Mouse (Mus musculus) liver, embryonic 15.5 days (tissue): ENCODE measurements around the gene Nek8. TPM values are rescaled to one million over a fixed set of nuclear protein-coding genes. Genes with fewer than 3 reads are reported as not detected.

Experiments
- ATAC-seq: fragments of 200-750 bp; cut with Nextera tagmentation; 2 replicates; pipeline ENCODE4 v1.8.0; 2017; ENCODE audit warnings: moderate number of reproducible peaks, mild to moderate bottlenecking, moderate library complexity; ENCODE audit not compliant: insufficient read depth
- H3K27ac ChIP-seq: fragments of 300-500 bp; sonication (generic); replicated peaks from 2 replicates; pipeline ENCODE4 v1.5.1; 2015; ENCODE audit warnings: mild to moderate bottlenecking, inconsistent platforms
- H3K27me3 ChIP-seq: fragments of 300-500 bp; sonication (generic); 2 replicates; pipeline ENCODE4 v1.6.1; 2015; ENCODE audit warnings: mild to moderate bottlenecking, inconsistent platforms
- H3K36me3 ChIP-seq: fragments of 300-500 bp; sonication (generic); replicated peaks from 2 replicates; pipeline ENCODE4 v1.6.1; 2015; ENCODE audit warnings: moderate library complexity, mild to moderate bottlenecking, inconsistent platforms
- H3K4me1 ChIP-seq: fragments of 300-500 bp; sonication (generic); replicated peaks from 2 replicates; pipeline ENCODE4 v1.6.1; 2015; ENCODE audit warnings: inconsistent platforms
- H3K4me2 ChIP-seq: fragments of 300-500 bp; sonication (generic); 2 replicates; pipeline ENCODE4 v1.6.1; 2015; ENCODE audit warnings: moderate library complexity, mild to moderate bottlenecking, inconsistent platforms
- H3K4me3 ChIP-seq: fragments of 300-500 bp; sonication (generic); replicated peaks from 2 replicates; pipeline ENCODE4 v1.5.1; 2015; ENCODE audit warnings: mild to moderate bottlenecking, inconsistent platforms
- H3K9ac ChIP-seq: fragments of 300-500 bp; sonication (generic); 2 replicates; pipeline ENCODE4 v1.6.1; 2015; ENCODE audit warnings: moderate library complexity, mild to moderate bottlenecking, inconsistent platforms
- H3K9me3 ChIP-seq: fragments of 300-500 bp; sonication (generic); replicated peaks from 2 replicates; pipeline ENCODE4 v1.6.1; 2016; ENCODE audit warnings: inconsistent platforms
- WGBS: fragments of 180-500 bp; shearing (Covaris S2); methylation state at CpG from one replicate; pipeline ENCODE4 v1.1.7; 2015; ENCODE audit warnings: mixed read lengths; ENCODE audit not compliant: insufficient replicate concordance; 5-methylcytosine and 5-hydroxymethylcytosine counted together
- polyA plus RNA-seq: library from polyadenylated mRNA; unstranded; fragments of >200 nt; fragmentation: Nextera tagmentation; extraction: Ambion mirVana; gene quantifications from 2 replicates; pipeline ENCODE4 v1.2.1, GENCODE M21; 2015

The Nek8 gene
- polyA plus RNA-seq, 1 experiment from 2014 or later, result 8.1 TPM

GRCm38 (mm10) chr11:78164604-78164923, 11.9 kb downstream of the Nek8 start:
- H3K9me3 ChIP-seq, result no peaks in the 10 kb centered on the region
- H3K4me2 ChIP-seq, result peak overlapping the region; percentile 99
- 0% methylated on average over 14 of the region's 14 CpGs for WGBS
- H3K9ac ChIP-seq, result peak overlapping the region; percentile 86
- H3K27me3 ChIP-seq, result no peaks in the 10 kb centered on the region
- H3K27ac ChIP-seq, result peak overlapping the region; percentile 82
- H3K36me3 ChIP-seq, result peaks cover 32% of the 10 kb centered on the region
- H3K4me3 ChIP-seq, result peak overlapping the region; percentile 73
- peaks cover 97% of the 10 kb centered on the region for H3K4me1 ChIP-seq
- no peak for ATAC-seq

GRCm38 (mm10) chr11:78163681-78164603, 12.5 kb downstream of the Nek8 start:
- H3K4me1 ChIP-seq, result peaks cover 97% of the 10 kb centered on the region
- no peak for ATAC-seq

GRCm38 (mm10) chr11:78163045-78163444, 13.4 kb downstream of the Nek8 start:
- ATAC-seq, result no peak
- Histone ChIP-seq H3K9me3 (no peaks in the 10 kb centered on the region), H3K36me3 (peaks cover 47% of the 10 kb centered on the region), H3K27ac (peak overlapping the region; percentile 82), H3K4me2 (peak overlapping the region; percentile 99), H3K9ac (peak overlapping the region; percentile 86), H3K4me1 (peaks cover 94% of the 10 kb centered on the region), H3K4me3 (peak overlapping the region; percentile 73), H3K27me3 (no peaks in the 10 kb centered on the region)
- 88% methylated on average over 2 of the region's 2 CpGs for WGBS

More at GRCm38 (mm10) chr11:78163681-78164603, 12.5 kb downstream of the Nek8 start:
- Histone ChIP-seq H3K9me3 (no peaks in the 10 kb centered on the region), H3K27me3 (no peaks in the 10 kb centered on the region), H3K4me3 (peak overlapping the region; percentile 73), H3K27ac (peak overlapping the region; percentile 82), H3K4me2 (peak overlapping the region; percentile 99), H3K36me3 (peaks cover 38% of the 10 kb centered on the region), H3K9ac (peak overlapping the region; percentile 86)
- under 1% methylated on average over 22 of the region's 22 CpGs for WGBS

- Histone ChIP-seq H3K27me3 (no peaks in the 10 kb centered on the region), H3K4me1 (peaks cover 89% of the 10 kb centered on the region), H3K4me3 (peak overlapping the region; percentile 73; the same call in 1 of the 2 replicates), H3K4me2 (peak overlapping the region; percentile 99), H3K27ac (peak overlapping the region; percentile 82), H3K9me3 (no peaks in the 10 kb centered on the region), H3K9ac (peak overlapping the region; percentile 86; the same call in 1 of the 2 replicates), H3K36me3 (peaks cover 53% of the 10 kb centered on the region)
- ATAC-seq, result no peak
- WGBS, result 73% methylated on average over 6 of the region's 6 CpGs
These were observed 14.0 kb downstream of the Nek8 start for GRCm38 (mm10) chr11:78162504-78162903.

GRCm38 (mm10) chr11:78161968-78162367, 14.5 kb downstream of the Nek8 start:
- Histone ChIP-seq H3K9ac (no peak overlapping the region), H3K4me2 (peak overlapping the region; percentile 99), H3K27ac (peak overlapping the region; percentile 82), H3K27me3 (no peaks in the 10 kb centered on the region), H3K4me1 (peaks cover 84% of the 10 kb centered on the region), H3K36me3 (peaks cover 56% of the 10 kb centered on the region), H3K9me3 (no peaks in the 10 kb centered on the region), H3K4me3 (no peak overlapping the region; the same call in 1 of the 2 replicates)
- ATAC-seq, result no peak
- WGBS, result 44% methylated on average over 4 of the region's 4 CpGs

- H3K36me3 ChIP-seq, result peaks cover 63% of the 10 kb centered on the region
- H3K4me2 ChIP-seq, result 0 out of 2 replicates have a peak overlapping the region, but pooled peaks have one; percentile 4
- H3K4me1 ChIP-seq, result peaks cover 76% of the 10 kb centered on the region
- H3K9me3 ChIP-seq, result no peaks in the 10 kb centered on the region
- ATAC-seq, result no peak
- H3K27me3 ChIP-seq, result no peaks in the 10 kb centered on the region
- WGBS, result 72% methylated on average over 14 of the region's 14 CpGs
- 0 out of 2 replicates have a peak overlapping the region, but pooled peaks have one; percentile 26 for H3K27ac ChIP-seq
- H3K4me3 ChIP-seq, result no peak overlapping the region
- H3K9ac ChIP-seq, result no peak overlapping the region
These were observed 15.3 kb downstream of the Nek8 start for GRCm38 (mm10) chr11:78161169-78161568.

GRCm38 (mm10) chr11:78160675-78161074, 15.8 kb downstream of the Nek8 start:
- H3K9ac ChIP-seq, result no peak overlapping the region
- H3K4me2 ChIP-seq, result no peak overlapping the region
- 74% methylated on average over 3 of the region's 3 CpGs for WGBS
- H3K27me3 ChIP-seq, result no peaks in the 10 kb centered on the region
- H3K36me3 ChIP-seq, result peaks cover 67% of the 10 kb centered on the region
- ATAC-seq, result no peak
- H3K4me3 ChIP-seq, result no peak overlapping the region
- H3K4me1 ChIP-seq, result peaks cover 71% of the 10 kb centered on the region
- no peak overlapping the region for H3K27ac ChIP-seq
- no peaks in the 10 kb centered on the region for H3K9me3 ChIP-seq

- Histone ChIP-seq H3K9ac (no peak overlapping the region), H3K36me3 (peaks cover 70% of the 10 kb centered on the region), H3K4me1 (peaks cover 67% of the 10 kb centered on the region), H3K4me2 (no peak overlapping the region), H3K27ac (no peak overlapping the region), H3K9me3 (no peaks in the 10 kb centered on the region), H3K27me3 (no peaks in the 10 kb centered on the region), H3K4me3 (no peak overlapping the region)
- 87% methylated on average over 18 of the region's 18 CpGs for WGBS
- ATAC-seq, result no peak
These were observed 16.3 kb downstream of the Nek8 start for GRCm38 (mm10) chr11:78160171-78160570.

- WGBS, result 81% methylated on average over 7 of the region's 7 CpGs
- H3K9me3 ChIP-seq, result no peaks in the 10 kb centered on the region
- ATAC-seq, result peak; percentile 11; the same call in 1 of the 2 replicates
- H3K4me1 ChIP-seq, result peaks cover 61% of the 10 kb centered on the region
- no peak overlapping the region for H3K9ac ChIP-seq
- H3K27ac ChIP-seq, result peak overlapping the region; percentile 41; the same call in 1 of the 2 replicates
- no peaks in the 10 kb centered on the region for H3K27me3 ChIP-seq
- H3K4me3 ChIP-seq, result no peak overlapping the region
- no peak overlapping the region for H3K4me2 ChIP-seq
- peaks cover 76% of the 10 kb centered on the region for H3K36me3 ChIP-seq
These were observed 16.9 kb downstream of the Nek8 start for GRCm38 (mm10) chr11:78159557-78159956.

- Histone ChIP-seq H3K27ac (peak overlapping the region; percentile 41; the same call in 1 of the 2 replicates), H3K9ac (no peak overlapping the region), H3K4me2 (no peak overlapping the region), H3K27me3 (no peaks in the 10 kb centered on the region), H3K4me3 (no peak overlapping the region), H3K9me3 (no peaks in the 10 kb centered on the region), H3K4me1 (peaks cover 57% of the 10 kb centered on the region), H3K36me3 (peaks cover 81% of the 10 kb centered on the region)
- peak; percentile 66 for ATAC-seq
- WGBS, result 10% methylated on average over 2 of the region's 2 CpGs
These were observed 17.4 kb downstream of the Nek8 start for GRCm38 (mm10) chr11:78159096-78159495.

GRCm38 (mm10) chr11:78156156-78156699, 20.2 kb downstream of the Nek8 start:
- Histone ChIP-seq H3K4me2 (no peak overlapping the region), H3K9ac (no peak overlapping the region), H3K4me1 (peaks cover 28% of the 10 kb centered on the region), H3K4me3 (no peak overlapping the region), H3K27ac (no peak overlapping the region), H3K36me3 (peaks cover 82% of the 10 kb centered on the region), H3K9me3 (no peaks in the 10 kb centered on the region), H3K27me3 (no peaks in the 10 kb centered on the region)
- 83% methylated on average over 6 of the region's 6 CpGs for WGBS
- no peak for ATAC-seq
